ENCODE assay signal across 15 mouse cellular contexts in genomic region chr2:52013306-52013820, GRCm38 (mm10). TPM values are rescaled to one million over a fixed set of nuclear protein-coding genes. Genes with fewer than 3 reads are reported as not detected.
DNase-seq lines count a peak whose midpoint lies in the region; ATAC-seq and TF ChIP-seq lines count a peak whose summit lies in the region.
"Had no signal": no experiment of that assay in that cellular context is flagged by ENCODE, and none has a peak within 500 bp of the region (broad histone marks: within the 10 kb centered on the region; RNA-seq: fewer than 3 reads in every experiment).

No protein-coding gene starts in this region.

- no peaks in the 10 kb centered on the region for H3K9me3 ChIP-seq in heart, embryonic 12.5 days (replicated peaks)
- no peaks in the 10 kb centered on the region for H3K9me3 ChIP-seq in forebrain, embryonic 12.5 days
- H3K9me3 ChIP-seq: embryonic facial prominence, embryonic 12.5 days; hindbrain, embryonic 10.5 days had no signal

- H3K4me3 ChIP-seq in heart, embryonic 12.5 days = no peak overlapping the region
- H3K4me3 ChIP-seq in cerebellum, adult 2 months (replicated peaks; ENCODE audit: insufficient read depth, low read depth, low read length) = no peak overlapping the region
- H3K4me3 ChIP-seq in forebrain, embryonic 12.5 days (replicated peaks) = no peak overlapping the region
- H3K4me3 ChIP-seq: embryonic facial prominence, embryonic 12.5 days; hindbrain, embryonic 10.5 days had no signal

- no peak overlapping the region for H3K9ac ChIP-seq in heart, embryonic 12.5 days
- no peak overlapping the region for H3K9ac ChIP-seq in forebrain, embryonic 12.5 days
- H3K9ac ChIP-seq: embryonic facial prominence, embryonic 12.5 days had no signal

- H3K4me2 ChIP-seq in heart, embryonic 12.5 days = no peak overlapping the region
- no peak overlapping the region for H3K4me2 ChIP-seq in forebrain, embryonic 12.5 days
- H3K4me2 ChIP-seq: embryonic facial prominence, embryonic 12.5 days; liver, embryonic 11.5 days; midbrain, embryonic 11.5 days had no signal

- TF ChIP-seq CTCF in cerebellum, adult 2 months (IDR thresholded peaks at IDR 0.05; ENCODE audit: borderline replicate concordance, insufficient read depth, low read depth, low read length) = no peak

- H3K4me1 ChIP-seq in heart, embryonic 12.5 days (replicated peaks) = peaks cover 12% of the 10 kb centered on the region; the same call in 1 of the 2 replicates
- H3K4me1 ChIP-seq in cerebellum, adult 2 months (ENCODE audit: control insufficient read depth, insufficient read depth, low read length) = peaks cover 3% of the 10 kb centered on the region; the same call in 1 of the 2 replicates
- peaks cover 11% of the 10 kb centered on the region for H3K4me1 ChIP-seq in forebrain, embryonic 12.5 days

- H3K27me3 ChIP-seq in heart, embryonic 12.5 days (replicated peaks) = no peaks in the 10 kb centered on the region
- no peaks in the 10 kb centered on the region for H3K27me3 ChIP-seq in cerebellum, adult 2 months (ENCODE audit: control insufficient read depth, insufficient read depth, low read length)
- H3K27me3 ChIP-seq in forebrain, embryonic 12.5 days = no peaks in the 10 kb centered on the region
- H3K27me3 ChIP-seq: embryonic facial prominence, embryonic 12.5 days had no signal

- WGBS in heart, embryonic 12.5 days = 73% methylated on average over 9 of the region's 9 CpGs
- 32% methylated on average over 9 of the region's 9 CpGs for WGBS in cerebellum, adult 2 months
- 75% methylated on average over 9 of the region's 9 CpGs for WGBS in forebrain, embryonic 12.5 days

- H3K27ac ChIP-seq in heart, embryonic 12.5 days (ENCODE audit: poor library complexity, severe bottlenecking) = no peak overlapping the region
- H3K27ac ChIP-seq in cerebellum, adult 2 months (ENCODE audit: insufficient read depth, low read length) = no peak overlapping the region
- no peak overlapping the region for H3K27ac ChIP-seq in forebrain, embryonic 12.5 days
- H3K27ac ChIP-seq: embryonic facial prominence, embryonic 12.5 days; hindbrain, embryonic 10.5 days had no signal

- peak; percentile 17 to 35 for DNase-seq in heart, adult 18-20 months
- peak; percentile 68 for DNase-seq in R1 (ENCODE audit: low read depth, low spot score)
- peak; percentile 71 to 85 for DNase-seq in cerebellum, adult 2 months
- DNase-seq in gastrocnemius, postnatal 25 days = peak; percentile 34
- DNase-seq in ovary, postnatal 36 days (ENCODE audit: low spot score) = no peak
- DNase-seq in spleen, adult 12 weeks (ENCODE audit: low spot score) = no peak
- DNase-seq: kidney, postnatal 25 days; lung, postnatal 10 days had no signal

- H3K36me3 ChIP-seq in heart, embryonic 12.5 days = no peaks in the 10 kb centered on the region
- H3K36me3 ChIP-seq in forebrain, embryonic 12.5 days (replicated peaks) = no peaks in the 10 kb centered on the region
- H3K36me3 ChIP-seq: embryonic facial prominence, embryonic 12.5 days; hindbrain, embryonic 10.5 days had no signal

- TF ChIP-seq POLR2A in cerebellum, adult 2 months (IDR thresholded peaks at IDR 0.05; ENCODE audit: borderline replicate concordance, insufficient read depth, low read length) = no peak

- ATAC-seq in heart, embryonic 12.5 days (ENCODE audit: insufficient number of reproducible peaks, low FRiP score) = no peak
- ATAC-seq in forebrain, embryonic 12.5 days (ENCODE audit: low FRiP score) = no peak
- ATAC-seq: intestine, embryonic 16.5 days had no signal

RNA-seq across cellular contexts. Expression of gene Tnfaip6, which starts 24.4 kb away (rescaled TPM):
- total RNA-seq in heart, adult 18-20 months (2021) = under 1 TPM; 0.45 to 0.59 TPM
- polyA plus RNA-seq in heart, embryonic 12.5 days (2016; fragmentation: Nextera tagmentation; extraction: Ambion mirVana) = 4.9 and 5.7 TPM in 2 replicates
- 16.0 and 16.9 TPM in 2 replicates for polyA plus RNA-seq in cerebellum, adult 2 months (2012; rRNA removed)
- 1 to 10 TPM; 1.2 to 1.8 TPM for total RNA-seq in gastrocnemius, postnatal 25 days (2021)
- polyA plus RNA-seq in forebrain, embryonic 12.5 days (2016; fragmentation: Nextera tagmentation; extraction: Ambion mirVana) = 22.9 and 25.9 TPM in 2 replicates

RNA-seq across cellular contexts. Expression of gene Nmi, which starts 40.1 kb away (rescaled TPM):
- 1 to 10 TPM; 7.1 to 7.9 TPM for total RNA-seq in heart, adult 18-20 months (2021)
- 10.5 and 14.0 TPM in 2 replicates for polyA plus RNA-seq in heart, embryonic 12.5 days (2016; fragmentation: Nextera tagmentation; extraction: Ambion mirVana)
- 6.7 and 8.1 TPM in 2 replicates for polyA plus RNA-seq in cerebellum, adult 2 months (2012; rRNA removed)
- total RNA-seq in gastrocnemius, postnatal 25 days (2021) = 1 to 10 TPM; 2.4 to 3.6 TPM
- 4.8 and 5.6 TPM in 2 replicates for polyA plus RNA-seq in forebrain, embryonic 12.5 days (2016; fragmentation: Nextera tagmentation; extraction: Ambion mirVana)

RNA-seq across cellular contexts. Expression of gene Rif1, which starts 59.3 kb away (rescaled TPM):
- 10 to 100 TPM; 20.6 to 22.0 TPM for total RNA-seq in heart, adult 18-20 months (2021)
- polyA plus RNA-seq in heart, embryonic 12.5 days (2016; fragmentation: Nextera tagmentation; extraction: Ambion mirVana) = 33.0 and 34.6 TPM in 2 replicates
- polyA plus RNA-seq in cerebellum, adult 2 months (2012; rRNA removed) = 33.7 and 36.9 TPM in 2 replicates
- total RNA-seq in gastrocnemius, postnatal 25 days (2021) = 10 to 100 TPM in 1 of 2 experiments, 1 to 10 TPM in 1; 9.0 to 10.4 TPM
- polyA plus RNA-seq in forebrain, embryonic 12.5 days (2016; fragmentation: Nextera tagmentation; extraction: Ambion mirVana) = 53.0 and 56.1 TPM in 2 replicates

Comparison
In these comparisons a context has a peak if more than half of its experiments do, and no peak if none do; other contexts are left out.
1. DNase-seq: peak in heart, adult 18-20 months (2 of 2), R1 (single experiment), cerebellum, adult 2 months (2 of 2) and gastrocnemius, postnatal 25 days (single experiment); none in ovary, postnatal 36 days (single experiment) and spleen, adult 12 weeks (single experiment).